Comparison of ENCODE assay signal across 9 mouse cellular contexts in the genomic region with DNA sequence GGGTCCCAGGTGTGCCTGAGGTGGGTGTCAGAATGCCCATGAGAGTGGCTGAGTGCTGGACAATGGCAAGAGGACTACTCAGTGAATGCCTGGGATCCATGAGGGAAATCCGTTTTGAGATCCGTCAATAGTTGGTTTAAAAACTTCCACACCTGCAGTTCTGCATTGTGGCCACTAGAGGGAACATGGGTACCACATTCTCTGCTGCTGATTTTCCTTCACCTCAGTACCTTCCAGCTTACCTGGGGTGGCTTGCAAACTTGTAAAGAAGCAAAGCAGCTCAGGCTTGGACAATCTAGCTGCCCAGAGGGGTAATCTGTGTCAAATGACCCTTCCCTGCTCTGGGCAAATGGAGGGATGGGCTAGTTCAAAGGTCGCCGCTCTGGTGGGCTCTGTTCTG. TPM values are rescaled to one million over a fixed set of nuclear protein-coding genes. Genes with fewer than 3 reads are reported as not detected.
DNase-seq lines count a peak whose midpoint lies in the region; ATAC-seq and TF ChIP-seq lines count a peak whose summit lies in the region.
"Had no signal": no experiment of that assay in that cellular context is flagged by ENCODE, and none has a peak within 500 bp of the region (broad histone marks: within the 10 kb centered on the region; RNA-seq: fewer than 3 reads in every experiment).

No protein-coding gene starts in this region.

- no peak for TF ChIP-seq POLR2A in olfactory bulb, adult 2 months (IDR thresholded peaks at IDR 0.05; ENCODE audit: insufficient read depth, low read depth, low read length)

- TF ChIP-seq CTCF in olfactory bulb, adult 2 months (IDR thresholded peaks at IDR 0.05; ENCODE audit: insufficient read depth, low read depth, low read length), result 0 out of 2 replicates have a peak, but pooled peaks have one; percentile 20

- H3K27me3 ChIP-seq in forebrain, embryonic 14.5 days (replicated peaks; ENCODE audit: control insufficient read depth, insufficient read depth, low read length), result no peaks in the 10 kb centered on the region
- 0 out of 2 replicates have a peak, but pooled peaks cover under 1% of the 10 kb centered on the region for H3K27me3 ChIP-seq in forebrain, embryonic 16.5 days (replicated peaks; ENCODE audit: control insufficient read depth, insufficient read depth, low read length)
- H3K27me3 ChIP-seq in midbrain, embryonic 11.5 days (ENCODE audit: control insufficient read depth, insufficient read depth, low read length), result no peaks in the 10 kb centered on the region; the same call in 1 of the 2 replicates
- peaks cover 17% of the 10 kb centered on the region for H3K27me3 ChIP-seq in midbrain, embryonic 15.5 days (replicated peaks)
- H3K27me3 ChIP-seq in forebrain, embryonic 15.5 days, result 0 out of 2 replicates have a peak, but pooled peaks cover 6% of the 10 kb centered on the region
- H3K27me3 ChIP-seq: hindbrain, embryonic 15.5 days had no signal

- no peaks in the 10 kb centered on the region for H3K36me3 ChIP-seq in forebrain, embryonic 14.5 days (ENCODE audit: control insufficient read depth, insufficient read depth, low read length)
- no peaks in the 10 kb centered on the region for H3K36me3 ChIP-seq in forebrain, embryonic 16.5 days (ENCODE audit: control insufficient read depth, insufficient read depth)
- H3K36me3 ChIP-seq in midbrain, embryonic 11.5 days (ENCODE audit: control insufficient read depth, insufficient read depth, low read length), result no peaks in the 10 kb centered on the region
- no peaks in the 10 kb centered on the region for H3K36me3 ChIP-seq in midbrain, embryonic 15.5 days (replicated peaks)
- H3K36me3 ChIP-seq in forebrain, embryonic 15.5 days, result no peaks in the 10 kb centered on the region
- H3K36me3 ChIP-seq: hindbrain, embryonic 15.5 days had no signal

- no peak overlapping the region for H3K27ac ChIP-seq in forebrain, embryonic 14.5 days (ENCODE audit: low read depth, low read length)
- H3K27ac ChIP-seq in forebrain, embryonic 16.5 days (ENCODE audit: low read length), result no peak overlapping the region
- no peak overlapping the region for H3K27ac ChIP-seq in midbrain, embryonic 11.5 days (ENCODE audit: low read depth, low read length)
- H3K27ac ChIP-seq in midbrain, embryonic 15.5 days, result no peak overlapping the region
- no peak overlapping the region for H3K27ac ChIP-seq in olfactory bulb, adult 2 months (ENCODE audit: insufficient read depth, low read depth, low read length)
- no peak overlapping the region for H3K27ac ChIP-seq in forebrain, embryonic 15.5 days (replicated peaks)
- H3K27ac ChIP-seq: hindbrain, embryonic 15.5 days had no signal

- peak; percentile 71 for DNase-seq in forebrain, embryonic 14.5 days (ENCODE audit: low spot score)
- peak; percentile 94 for DNase-seq in midbrain, embryonic 11.5 days (ENCODE audit: low spot score, missing footprints)
- peak; percentile 71 for DNase-seq in ZHBTc4 (ENCODE audit: low read depth, low spot score)
- DNase-seq in kidney, postnatal 10 days, result peak; percentile 50

- H3K4me2 ChIP-seq in forebrain, embryonic 14.5 days (ENCODE audit: low read length), result no peak overlapping the region
- no peak overlapping the region for H3K4me2 ChIP-seq in forebrain, embryonic 16.5 days (ENCODE audit: low read length)
- H3K4me2 ChIP-seq in midbrain, embryonic 11.5 days, result no peak overlapping the region
- H3K4me2 ChIP-seq in midbrain, embryonic 15.5 days, result no peak overlapping the region
- no peak overlapping the region for H3K4me2 ChIP-seq in forebrain, embryonic 15.5 days (replicated peaks)
- H3K4me2 ChIP-seq: hindbrain, embryonic 15.5 days had no signal

- H3K9ac ChIP-seq in forebrain, embryonic 14.5 days (ENCODE audit: low read length), result no peak overlapping the region
- H3K9ac ChIP-seq in forebrain, embryonic 16.5 days (replicated peaks; ENCODE audit: low read depth, low read length), result no peak overlapping the region
- no peak overlapping the region for H3K9ac ChIP-seq in midbrain, embryonic 11.5 days (ENCODE audit: low read length)
- no peak overlapping the region for H3K9ac ChIP-seq in midbrain, embryonic 15.5 days
- H3K9ac ChIP-seq in forebrain, embryonic 15.5 days (replicated peaks), result no peak overlapping the region
- H3K9ac ChIP-seq: hindbrain, embryonic 15.5 days had no signal

- no peaks in the 10 kb centered on the region for H3K4me1 ChIP-seq in forebrain, embryonic 14.5 days (ENCODE audit: control insufficient read depth, insufficient read depth, low read length)
- H3K4me1 ChIP-seq in forebrain, embryonic 16.5 days (replicated peaks; ENCODE audit: control insufficient read depth, insufficient read depth, low read length), result peaks cover 2% of the 10 kb centered on the region; the same call in 1 of the 2 replicates
- H3K4me1 ChIP-seq in midbrain, embryonic 11.5 days (ENCODE audit: control insufficient read depth, insufficient read depth, low read length), result peaks cover 2% of the 10 kb centered on the region
- H3K4me1 ChIP-seq in midbrain, embryonic 15.5 days, result no peaks in the 10 kb centered on the region
- H3K4me1 ChIP-seq in olfactory bulb, adult 2 months (ENCODE audit: control insufficient read depth, insufficient read depth, low read length), result peaks cover 2% of the 10 kb centered on the region; the same call in 1 of the 2 replicates
- peaks cover 5% of the 10 kb centered on the region for H3K4me1 ChIP-seq in forebrain, embryonic 15.5 days

- no peak overlapping the region for H3K4me3 ChIP-seq in forebrain, embryonic 14.5 days (ENCODE audit: low read depth, low read length)
- no peak overlapping the region for H3K4me3 ChIP-seq in forebrain, embryonic 16.5 days (replicated peaks; ENCODE audit: low read length)
- H3K4me3 ChIP-seq in midbrain, embryonic 11.5 days (ENCODE audit: low read depth, low read length), result no peak overlapping the region
- H3K4me3 ChIP-seq in midbrain, embryonic 15.5 days, result no peak overlapping the region
- H3K4me3 ChIP-seq in olfactory bulb, adult 2 months (ENCODE audit: insufficient read depth, low read depth, low read length), result no peak overlapping the region
- no peak overlapping the region for H3K4me3 ChIP-seq in forebrain, embryonic 15.5 days
- H3K4me3 ChIP-seq: hindbrain, embryonic 15.5 days had no signal

- 39% methylated on average over 4 of the region's 4 CpGs for WGBS in forebrain, embryonic 14.5 days
- WGBS in forebrain, embryonic 16.5 days, result 40% methylated on average over 4 of the region's 4 CpGs
- WGBS in midbrain, embryonic 11.5 days, result 40% methylated on average over 4 of the region's 4 CpGs
- 39% methylated on average over 4 of the region's 4 CpGs for WGBS in midbrain, embryonic 15.5 days
- 45% methylated on average over 4 of the region's 4 CpGs for WGBS in olfactory bulb, adult 2 months
- 38% methylated on average over 4 of the region's 4 CpGs for WGBS in forebrain, embryonic 15.5 days

- ATAC-seq in forebrain, embryonic 14.5 days, result 0 out of 2 replicates have a peak, but pooled peaks have one; percentile 23
- no peak for ATAC-seq in forebrain, embryonic 16.5 days
- no peak for ATAC-seq in midbrain, embryonic 11.5 days (ENCODE audit: low FRiP score)
- no peak for ATAC-seq in midbrain, embryonic 15.5 days (replicated peaks)
- no peak for ATAC-seq in forebrain, embryonic 15.5 days (replicated peaks)

- H3K9me3 ChIP-seq in forebrain, embryonic 14.5 days (replicated peaks; ENCODE audit: control insufficient read depth, low read length), result no peaks in the 10 kb centered on the region
- no peaks in the 10 kb centered on the region for H3K9me3 ChIP-seq in forebrain, embryonic 16.5 days (ENCODE audit: control insufficient read depth, low read length)
- H3K9me3 ChIP-seq in midbrain, embryonic 11.5 days (ENCODE audit: control insufficient read depth, low read length), result no peaks in the 10 kb centered on the region
- no peaks in the 10 kb centered on the region for H3K9me3 ChIP-seq in midbrain, embryonic 15.5 days
- H3K9me3 ChIP-seq in forebrain, embryonic 15.5 days, result no peaks in the 10 kb centered on the region
- H3K9me3 ChIP-seq: hindbrain, embryonic 15.5 days had no signal

RNA-seq across cellular contexts. Expression of gene Tspan17, which starts 8.2 kb away (rescaled TPM):
- 16.0 and 16.3 TPM in 2 replicates for polyA plus RNA-seq in forebrain, embryonic 14.5 days (2014; fragmentation: Nextera tagmentation; extraction: Ambion mirVana)
- 18.6 and 29.7 TPM in 2 replicates for polyA plus RNA-seq in forebrain, embryonic 16.5 days (2015; fragmentation: Nextera tagmentation; extraction: Ambion mirVana)
- polyA plus RNA-seq in midbrain, embryonic 11.5 days (2014; fragmentation: Nextera tagmentation; extraction: Ambion mirVana), result 13.3 and 15.9 TPM in 2 replicates
- 49.3 and 54.0 TPM in 2 replicates for polyA plus RNA-seq in midbrain, embryonic 15.5 days (2015; fragmentation: Nextera tagmentation; extraction: Ambion mirVana)
- not detected in 2 replicates for polyA plus RNA-seq in olfactory bulb, adult 2 months (2012; ENCODE audit: insufficient read depth, insufficient read length, low replicate concordance, missing spikeins)
- 20.5 and 22.9 TPM in 2 replicates for polyA plus RNA-seq in forebrain, embryonic 15.5 days (2015; fragmentation: Nextera tagmentation; extraction: Ambion mirVana)

RNA-seq across cellular contexts. Expression of gene Eif4e1b, which starts 13.6 kb away (rescaled TPM):
- polyA plus RNA-seq in forebrain, embryonic 14.5 days (2014; fragmentation: Nextera tagmentation; extraction: Ambion mirVana), result not detected in 2 replicates
- polyA plus RNA-seq in forebrain, embryonic 16.5 days (2015; fragmentation: Nextera tagmentation; extraction: Ambion mirVana), result not detected in 2 replicates
- polyA plus RNA-seq in midbrain, embryonic 11.5 days (2014; fragmentation: Nextera tagmentation; extraction: Ambion mirVana), result not detected in 2 replicates
- polyA plus RNA-seq in midbrain, embryonic 15.5 days (2015; fragmentation: Nextera tagmentation; extraction: Ambion mirVana), result not detected in 2 replicates
- polyA plus RNA-seq in olfactory bulb, adult 2 months (2012; ENCODE audit: insufficient read depth, insufficient read length, low replicate concordance, missing spikeins), result not detected in 2 replicates
- polyA plus RNA-seq in forebrain, embryonic 15.5 days (2015; fragmentation: Nextera tagmentation; extraction: Ambion mirVana), result not detected in 2 replicates
- polyA plus RNA-seq: hindbrain, embryonic 15.5 days had no signal

RNA-seq across cellular contexts. Expression of gene Sncb, which starts 31.0 kb away (rescaled TPM):
- polyA plus RNA-seq in forebrain, embryonic 14.5 days (2014; fragmentation: Nextera tagmentation; extraction: Ambion mirVana), result 25.7 and 31.8 TPM in 2 replicates
- 27.1 and 37.0 TPM in 2 replicates for polyA plus RNA-seq in forebrain, embryonic 16.5 days (2015; fragmentation: Nextera tagmentation; extraction: Ambion mirVana)
- polyA plus RNA-seq in midbrain, embryonic 11.5 days (2014; fragmentation: Nextera tagmentation; extraction: Ambion mirVana), result 1.3 TPM in 2 replicates
- polyA plus RNA-seq in midbrain, embryonic 15.5 days (2015; fragmentation: Nextera tagmentation; extraction: Ambion mirVana), result 56.0 and 56.4 TPM in 2 replicates
- not detected in 2 replicates for polyA plus RNA-seq in olfactory bulb, adult 2 months (2012; ENCODE audit: insufficient read depth, insufficient read length, low replicate concordance, missing spikeins)
- 23.3 and 25.0 TPM in 2 replicates for polyA plus RNA-seq in forebrain, embryonic 15.5 days (2015; fragmentation: Nextera tagmentation; extraction: Ambion mirVana)

RNA-seq across cellular contexts. Expression of gene Gprin1, which starts 47.7 kb away (rescaled TPM):
- 16.8 and 17.4 TPM in 2 replicates for polyA plus RNA-seq in forebrain, embryonic 14.5 days (2014; fragmentation: Nextera tagmentation; extraction: Ambion mirVana)
- 6.2 and 7.1 TPM in 2 replicates for polyA plus RNA-seq in forebrain, embryonic 16.5 days (2015; fragmentation: Nextera tagmentation; extraction: Ambion mirVana)
- polyA plus RNA-seq in midbrain, embryonic 11.5 days (2014; fragmentation: Nextera tagmentation; extraction: Ambion mirVana), result 9.8 and 10.8 TPM in 2 replicates
- 26.0 and 32.7 TPM in 2 replicates for polyA plus RNA-seq in midbrain, embryonic 15.5 days (2015; fragmentation: Nextera tagmentation; extraction: Ambion mirVana)
- not detected in 2 replicates for polyA plus RNA-seq in olfactory bulb, adult 2 months (2012; ENCODE audit: insufficient read depth, insufficient read length, low replicate concordance, missing spikeins)
- polyA plus RNA-seq in forebrain, embryonic 15.5 days (2015; fragmentation: Nextera tagmentation; extraction: Ambion mirVana), result 15.6 and 22.5 TPM in 2 replicates

Comparison
In these comparisons a context has a peak if more than half of its experiments do, and no peak if none do; other contexts are left out.
1. RNA of gene Sncb, which starts 31.0 kb away (polyA plus RNA-seq): 56.0 to 56.4 TPM in midbrain, embryonic 15.5 days, 27.1 to 37.0 TPM in forebrain, embryonic 16.5 days, 25.7 to 31.8 TPM in forebrain, embryonic 14.5 days and 23.3 to 25.0 TPM in forebrain, embryonic 15.5 days; 1.3 TPM in midbrain, embryonic 11.5 days and not detected in olfactory bulb, adult 2 months; every median in the first group is over 10 times any median in the second.
2. RNA of gene Tspan17, which starts 8.2 kb away (polyA plus RNA-seq): 49.3 to 54.0 TPM in midbrain, embryonic 15.5 days, 18.6 to 29.7 TPM in forebrain, embryonic 16.5 days, 20.5 to 22.9 TPM in forebrain, embryonic 15.5 days, 16.0 to 16.3 TPM in forebrain, embryonic 14.5 days and 13.3 to 15.9 TPM in midbrain, embryonic 11.5 days; not detected in olfactory bulb, adult 2 months; every median in the first group is over 10 times any median in the second.
3. Peak in every context shown above with its lines, with median percentiles within 50 percentile points of each other: DNase-seq.